Mouse (Mus musculus) kidney, embryonic 14.5 days (tissue): Measurements from ENCODE around the gene Myof. TPM values are rescaled to one million over a fixed set of nuclear protein-coding genes. Genes with fewer than 3 reads are reported as not detected.

ENCODE experiments used
- ATAC-seq: fragments of 200-750 bp; cut with Nextera tagmentation; 2 replicates; pipeline ENCODE4 v1.8.0; 2017; ENCODE audit warnings: moderate number of reproducible peaks, mild to moderate bottlenecking, moderate TSS enrichment, moderate library complexity; ENCODE audit not compliant: low FRiP score, low TSS enrichment
- H3K27ac ChIP-seq: fragments of 300-500 bp; sonication (generic); 2 replicates; pipeline ENCODE4 v1.5.1; 2014; ENCODE audit warnings: low read depth, mild to moderate bottlenecking, low read length, moderate library complexity, mixed read lengths
- H3K27me3 ChIP-seq: fragments of 300-500 bp; sonication (generic); 2 replicates; pipeline ENCODE4 v1.6.1; 2014; ENCODE audit warnings: mild to moderate bottlenecking, low read length; ENCODE audit not compliant: control insufficient read depth, insufficient read depth
- H3K36me3 ChIP-seq: fragments of 300-500 bp; sonication (generic); 2 replicates; pipeline ENCODE4 v1.6.1; 2014; ENCODE audit warnings: low read length, mixed read lengths; ENCODE audit not compliant: control insufficient read depth, insufficient read depth
- H3K4me1 ChIP-seq: fragments of 300-500 bp; sonication (generic); 2 replicates; pipeline ENCODE4 v1.6.1; 2014; ENCODE audit warnings: low read length, mixed read lengths; ENCODE audit not compliant: control insufficient read depth, insufficient read depth
- H3K4me2 ChIP-seq: fragments of 300-500 bp; sonication (generic); replicated peaks from 2 replicates; pipeline ENCODE4 v1.6.1; 2014; ENCODE audit warnings: low read depth, mild to moderate bottlenecking, low read length
- H3K4me3 ChIP-seq: fragments of 300-500 bp; sonication (generic); 2 replicates; pipeline ENCODE4 v1.5.1; 2014; ENCODE audit warnings: mild to moderate bottlenecking, low read length
- H3K9ac ChIP-seq: fragments of 300-500 bp; sonication (generic); 2 replicates; pipeline ENCODE4 v1.6.1; 2014; ENCODE audit warnings: low read depth, mild to moderate bottlenecking, low read length, moderate library complexity
- H3K9me3 ChIP-seq: fragments of 300-500 bp; sonication (generic); 2 replicates; pipeline ENCODE4 v1.6.1; 2016; ENCODE audit warnings: low read length; ENCODE audit not compliant: control insufficient read depth
- WGBS: fragments of 180-500 bp; shearing (Covaris S2); extraction: QIAGEN DNeasy Blood & Tissue Kit; methylation state at CpG from one replicate; pipeline ENCODE4 v1.1.7; 2014; 5-methylcytosine and 5-hydroxymethylcytosine counted together
- polyA plus RNA-seq: library from polyadenylated mRNA; unstranded; fragments of >200 nt; fragmentation: Nextera tagmentation; extraction: Ambion mirVana; gene quantifications from 2 replicates; pipeline ENCODE4 v1.2.1, GENCODE M21; 2014

Gene Myof
- polyA plus RNA-seq, 1 experiment from 2014 or later: 17.1 TPM

DNA sequence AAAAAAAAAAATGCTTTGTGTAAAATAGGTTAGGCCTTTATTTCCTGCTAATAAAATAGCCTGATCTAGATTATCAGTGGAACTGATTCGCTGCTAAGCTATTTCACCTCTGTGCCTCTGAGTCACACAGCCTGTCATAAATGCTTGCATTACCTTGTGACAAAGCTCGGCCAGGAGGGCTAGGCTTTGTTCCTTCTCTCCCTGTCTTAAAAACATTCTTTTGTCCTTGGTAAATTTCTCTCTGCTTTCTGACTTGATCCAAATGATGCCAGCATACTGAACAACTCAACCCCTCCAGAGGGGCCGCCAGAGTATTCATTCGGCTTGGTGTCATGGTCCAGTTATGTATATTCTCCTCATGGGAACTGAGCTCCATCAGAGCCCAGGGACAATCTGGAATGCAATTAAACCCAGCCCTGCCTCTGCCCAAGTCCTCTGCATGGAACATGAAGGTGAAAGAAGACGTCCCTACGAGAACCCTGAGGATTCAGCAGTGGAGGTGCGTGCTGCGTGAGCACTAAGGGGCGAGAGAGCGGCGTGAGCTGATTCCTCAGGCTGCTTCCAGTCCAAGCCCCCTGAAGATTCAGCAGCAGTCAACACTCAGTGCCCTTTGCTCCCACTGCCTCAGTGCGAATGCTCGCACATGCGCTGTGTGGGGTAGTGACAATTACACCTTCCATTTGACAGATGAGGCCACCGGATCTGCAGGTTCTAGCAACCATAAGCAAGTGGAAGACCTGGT lies 10.2 kb downstream of the Myof start:
- no peak overlapping the region for H3K4me3 ChIP-seq
- peak overlapping the region; percentile 67 for H3K27ac ChIP-seq

DNA sequence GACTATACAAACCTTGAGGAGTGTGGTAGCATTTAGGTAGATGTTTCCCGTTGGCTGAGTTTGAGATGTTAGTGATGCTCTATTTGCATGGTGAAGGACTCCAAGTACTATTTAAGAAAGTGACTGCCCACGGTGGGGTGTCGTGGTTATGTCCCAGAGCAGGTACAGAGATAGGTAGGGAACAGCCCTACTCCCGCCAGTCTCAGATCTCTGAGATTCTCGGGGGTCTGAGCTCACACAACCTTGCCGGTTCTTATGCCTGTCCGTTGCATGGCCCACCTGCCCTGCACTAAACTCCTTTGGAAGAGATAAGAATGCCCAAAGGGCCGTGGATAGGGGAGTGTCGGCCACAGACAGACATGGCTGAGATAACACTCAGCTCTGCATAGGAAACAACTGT lies 12.2 kb downstream of the Myof start:
- WGBS: 60% methylated on average over 9 of the region's 9 CpGs
- Histone ChIP-seq H3K27me3 (no peaks in the 10 kb centered on the region), H3K9ac (no peak overlapping the region), H3K36me3 (no peaks in the 10 kb centered on the region), H3K4me2 (peak overlapping the region; percentile 24; the same call in 1 of the 2 replicates), H3K4me1 (peaks cover 28% of the 10 kb centered on the region), H3K9me3 (no peaks in the 10 kb centered on the region), H3K4me3 (no peak overlapping the region), H3K27ac (no peak overlapping the region)
- peak; percentile 17; the same call in 1 of the 2 replicates for ATAC-seq

More for the DNA sequence above, 10.2 kb downstream of the Myof start:
- WGBS: 74% methylated on average over 15 of the region's 15 CpGs
- H3K4me1 ChIP-seq: peaks cover 27% of the 10 kb centered on the region
- H3K4me2 ChIP-seq: no peak overlapping the region
- no peaks in the 10 kb centered on the region for H3K27me3 ChIP-seq
- ATAC-seq: no peak
- no peaks in the 10 kb centered on the region for H3K9me3 ChIP-seq
- no peak overlapping the region for H3K9ac ChIP-seq
- no peaks in the 10 kb centered on the region for H3K36me3 ChIP-seq

DNA sequence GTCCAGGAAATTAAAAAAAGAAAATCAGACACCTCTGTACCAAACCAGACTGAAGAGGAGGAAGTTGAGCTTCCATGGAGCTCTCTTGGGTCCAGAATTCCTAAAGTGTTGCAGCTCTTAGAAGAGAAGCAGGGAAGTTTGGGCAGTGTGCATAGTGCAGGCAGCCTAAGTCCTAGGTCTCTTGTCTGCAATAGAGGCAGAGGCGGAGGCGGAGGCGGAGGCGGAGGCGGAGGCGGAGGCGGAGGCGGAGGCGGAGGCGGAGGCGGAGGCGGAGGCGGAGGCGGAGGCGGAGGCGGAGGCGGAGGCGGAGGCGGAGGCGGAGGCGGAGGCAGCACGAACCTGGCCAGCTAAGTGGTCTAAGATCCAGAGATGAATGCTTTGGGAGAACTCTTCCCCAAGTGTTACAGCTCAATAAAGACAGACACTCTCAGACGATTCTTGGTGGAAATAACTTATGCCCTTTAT lies 12.7 kb downstream of the Myof start:
- ATAC-seq: peak; percentile 75

DNA sequence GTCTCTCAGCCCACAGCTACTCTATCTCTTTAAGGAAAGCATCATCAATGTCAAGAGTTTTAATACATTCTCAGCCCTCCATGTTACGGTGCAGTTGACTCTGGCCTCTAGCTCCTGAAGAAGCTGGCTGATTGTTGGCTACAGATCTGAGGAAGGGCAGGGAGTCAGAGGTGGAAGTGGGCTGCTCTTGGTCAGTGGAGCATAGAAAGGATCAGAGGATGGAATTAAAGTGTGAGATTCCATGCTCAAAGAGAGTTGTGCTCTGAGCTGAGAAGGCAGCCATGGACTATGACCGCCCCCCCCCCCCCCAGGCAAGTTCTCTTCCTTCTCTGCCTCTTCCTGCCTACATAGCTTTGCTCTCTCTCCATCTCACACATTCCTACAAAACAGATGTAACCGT lies 13.5 kb downstream of the Myof start:
- Histone ChIP-seq H3K4me1 (peaks cover 36% of the 10 kb centered on the region), H3K9ac (no peak overlapping the region), H3K27ac (peak overlapping the region; percentile 86), H3K27me3 (no peaks in the 10 kb centered on the region), H3K4me2 (peak overlapping the region; percentile 27), H3K4me3 (no peak overlapping the region), H3K36me3 (no peaks in the 10 kb centered on the region), H3K9me3 (no peaks in the 10 kb centered on the region)
- peak; percentile 63 for ATAC-seq
- WGBS: 27% methylated on average over 3 of the region's 3 CpGs

More for the DNA sequence above, 12.7 kb downstream of the Myof start:
- Histone ChIP-seq H3K9me3 (no peaks in the 10 kb centered on the region), H3K4me1 (peaks cover 33% of the 10 kb centered on the region), H3K27ac (peak overlapping the region; percentile 86), H3K4me3 (no peak overlapping the region), H3K36me3 (no peaks in the 10 kb centered on the region), H3K9ac (no peak overlapping the region; the same call in 1 of the 2 replicates), H3K4me2 (peak overlapping the region; percentile 27), H3K27me3 (no peaks in the 10 kb centered on the region)
- 1% methylated on average over 15 of the region's 23 CpGs for WGBS

DNA sequence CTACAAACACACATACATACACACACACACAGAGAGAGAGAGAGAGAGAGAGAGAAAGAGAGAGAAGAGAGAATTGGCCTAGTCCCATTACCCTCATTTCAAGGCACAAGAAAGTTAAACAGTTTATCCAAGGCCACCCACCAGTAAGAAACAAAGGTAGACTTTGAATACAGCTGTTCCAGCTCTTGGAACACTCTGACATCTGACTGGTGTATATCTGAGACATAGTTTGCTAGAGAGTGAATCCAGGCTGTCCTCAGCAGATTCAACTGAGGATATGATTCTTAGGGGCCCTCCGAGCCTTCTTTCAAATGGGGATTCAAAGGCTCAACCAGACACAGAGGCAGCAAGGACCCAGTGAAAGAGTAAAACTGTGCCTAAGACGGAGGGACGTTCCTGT lies 14.1 kb downstream of the Myof start:
- Histone ChIP-seq H3K4me3 (no peak overlapping the region), H3K9me3 (no peaks in the 10 kb centered on the region), H3K4me1 (peaks cover 38% of the 10 kb centered on the region), H3K9ac (no peak overlapping the region), H3K4me2 (no peak overlapping the region), H3K27me3 (no peaks in the 10 kb centered on the region), H3K36me3 (no peaks in the 10 kb centered on the region), H3K27ac (peak overlapping the region; percentile 86)
- ATAC-seq: no peak
- WGBS: 76% methylated on average over 3 of the region's 3 CpGs

DNA sequence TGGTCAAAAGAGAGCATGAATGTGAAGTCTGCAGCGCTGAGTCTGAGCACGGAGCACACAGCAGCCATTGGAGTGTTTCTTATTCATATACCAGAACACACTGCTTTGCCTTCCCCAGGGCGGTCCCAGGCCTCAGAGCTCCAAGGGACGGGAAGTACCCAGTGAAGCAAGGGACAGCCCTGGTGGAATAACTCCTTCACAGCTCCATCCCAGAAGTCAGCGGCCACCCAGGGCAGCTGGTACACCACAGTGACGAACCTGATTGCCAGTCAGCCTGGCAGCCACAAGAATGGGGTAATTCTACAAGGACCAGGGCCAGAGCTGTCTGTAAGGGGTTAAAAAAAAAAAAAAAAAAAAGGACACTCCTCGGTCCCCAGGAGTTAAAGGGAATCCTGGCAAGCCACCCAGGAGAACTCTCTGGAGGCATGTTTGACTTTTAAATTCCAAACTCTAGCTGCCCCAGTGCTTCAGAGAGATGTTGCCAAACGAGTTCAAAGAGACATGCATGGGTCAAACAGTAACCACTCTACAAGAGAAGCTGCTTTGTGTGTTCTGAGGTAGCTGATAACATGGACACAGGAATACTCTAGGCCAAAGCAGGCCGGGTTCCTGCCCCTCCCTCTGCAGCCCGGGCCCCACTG lies 15.4 kb downstream of the Myof start:
- 57% methylated on average over 10 of the region's 10 CpGs for WGBS
- no peak for ATAC-seq
- no peaks in the 10 kb centered on the region for H3K36me3 ChIP-seq
- no peaks in the 10 kb centered on the region for H3K9me3 ChIP-seq
- H3K9ac ChIP-seq: no peak overlapping the region
- peak overlapping the region; percentile 94 for H3K27ac ChIP-seq
- H3K4me2 ChIP-seq: no peak overlapping the region
- H3K4me3 ChIP-seq: no peak overlapping the region
- H3K27me3 ChIP-seq: no peaks in the 10 kb centered on the region
- peaks cover 38% of the 10 kb centered on the region for H3K4me1 ChIP-seq

DNA sequence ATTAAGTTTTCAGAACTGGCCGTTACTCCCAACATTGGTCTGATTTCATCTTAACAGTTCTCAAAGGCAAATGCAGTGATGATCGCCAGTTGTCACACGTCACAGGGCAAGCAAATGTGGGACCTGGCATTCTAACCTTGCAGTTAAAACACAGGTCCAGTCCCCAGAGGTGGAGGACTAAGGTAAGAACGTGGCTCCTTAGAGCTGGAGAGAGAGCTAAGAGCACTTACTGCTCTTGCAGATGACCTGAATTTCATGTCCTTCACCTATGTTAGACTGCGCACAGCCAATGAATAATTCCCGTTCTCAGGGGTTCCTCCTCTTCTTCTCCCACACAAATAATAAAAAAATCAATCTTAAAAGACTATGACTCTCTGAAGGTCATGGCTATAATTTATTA lies 16.0 kb downstream of the Myof start:
- 74% methylated on average over 6 of the region's 6 CpGs for WGBS
- ATAC-seq: no peak
- Histone ChIP-seq H3K4me1 (peaks cover 38% of the 10 kb centered on the region), H3K9me3 (no peaks in the 10 kb centered on the region), H3K27me3 (no peaks in the 10 kb centered on the region), H3K36me3 (no peaks in the 10 kb centered on the region), H3K4me3 (no peak overlapping the region), H3K9ac (no peak overlapping the region), H3K4me2 (no peak overlapping the region), H3K27ac (peak overlapping the region; percentile 94)

DNA sequence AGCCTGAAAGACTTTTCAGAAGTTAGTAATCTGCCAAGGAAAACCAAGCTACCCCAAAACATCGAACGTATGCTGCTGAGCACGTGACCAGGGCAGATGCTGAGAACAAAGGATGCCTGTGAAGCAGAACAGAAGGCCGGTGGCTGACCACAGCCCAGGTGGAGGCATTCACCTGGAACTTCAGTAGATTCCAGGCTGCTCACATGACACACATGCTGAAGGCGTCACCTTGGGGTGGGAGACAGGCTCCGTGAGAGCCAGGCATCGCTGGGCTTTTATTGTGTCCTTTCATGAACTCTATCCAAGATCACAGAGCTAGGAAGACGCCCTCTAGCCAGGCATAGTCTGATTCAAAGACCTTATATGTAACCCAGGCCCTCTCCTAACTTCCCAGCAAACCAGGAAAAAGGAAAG lies 17.2 kb downstream of the Myof start:
- no peak overlapping the region for H3K4me2 ChIP-seq
- H3K27ac ChIP-seq: peak overlapping the region; percentile 94
- 44% methylated on average over 8 of the region's 8 CpGs for WGBS
- no peak overlapping the region for H3K4me3 ChIP-seq
- no peaks in the 10 kb centered on the region for H3K9me3 ChIP-seq
- no peaks in the 10 kb centered on the region for H3K36me3 ChIP-seq
- peaks cover 35% of the 10 kb centered on the region for H3K4me1 ChIP-seq
- H3K27me3 ChIP-seq: no peaks in the 10 kb centered on the region
- ATAC-seq: peak; percentile 43; the same call in 1 of the 2 replicates
- 0 out of 2 replicates have a peak overlapping the region, but pooled peaks have one; percentile 7 for H3K9ac ChIP-seq
